Mouse (Mus musculus) erythroid progenitor cell, adult 5-6 weeks (primary cell): ENCODE measurements around the gene Nrl. TPM values are rescaled to one million over a fixed set of nuclear protein-coding genes. Genes with fewer than 3 reads are reported as not detected.

ENCODE experiments used
- ATAC-seq: replicated peaks from 2 replicates; pipeline ENCODE4 v1.8.0; 2016; ENCODE audit warnings: moderate number of reproducible peaks, mild to moderate bottlenecking, moderate TSS enrichment, inconsistent platforms; ENCODE audit not compliant: poor library complexity, low FRiP score, severe bottlenecking
- total RNA-seq, 2 experiments: library from RNA; stranded (forward) in 1 of 2; stranded (reverse) in 1 of 2; fragments of 150-400 nt in 1 of 2; fragments of 186-747, 209-891 nt in 1 of 2; gene quantifications; 2 replicates each; pipeline versions ENCODE4 v1.2.3 to v1.2.4; 2015 to 2017; ENCODE audit warnings: low replicate concordance in 2 of 2

The Nrl gene
- total RNA-seq, 2 experiments from 2014 or later, result 0.84 to 0.98 TPM

- peak; percentile 87 for ATAC-seq
Measured at GRCm38 (mm10) chr14:55491291-55491833, 33.4 kb downstream of the Nrl start.

GRCm38 (mm10) chr14:55490361-55491201, 34.2 kb downstream of the Nrl start, which contains the start of gene Carmil3:
Gene Carmil3 (plus strand): TSS chr14:55490651.
- no peak for ATAC-seq

- no peak for ATAC-seq
Measured at GRCm38 (mm10) chr14:55486836-55487235, 37.9 kb downstream of the Nrl start.

GRCm38 (mm10) chr14:55484430-55485085, 40.2 kb downstream of the Nrl start:
- ATAC-seq, result no peak

- no peak for ATAC-seq
Measured at GRCm38 (mm10) chr14:55479629-55480028, 45.2 kb downstream of the Nrl start.

- ATAC-seq, result peak; percentile 95
Measured at GRCm38 (mm10) chr14:55478651-55479599, 45.9 kb downstream of the Nrl start, which contains the start of gene Dhrs4. Gene Dhrs4 (plus strand): TSS chr14:55478758.

GRCm38 (mm10) chr14:55477829-55478228, 47.0 kb downstream of the Nrl start:
- ATAC-seq, result peak; percentile 43; the same call in 1 of the 2 replicates

- no peak for ATAC-seq
Measured at GRCm38 (mm10) chr14:55477421-55477820, 47.4 kb downstream of the Nrl start.

GRCm38 (mm10) chr14:55475654-55476053, 49.1 kb downstream of the Nrl start:
- ATAC-seq, result no peak

GRCm38 (mm10) chr14:55470806-55471205, 54.0 kb downstream of the Nrl start:
- no peak for ATAC-seq

- no peak for ATAC-seq
Measured at GRCm38 (mm10) chr14:55469821-55470220, 55.0 kb downstream of the Nrl start.

GRCm38 (mm10) chr14:55469041-55469440, 55.7 kb downstream of the Nrl start:
- no peak for ATAC-seq

Other genes starting within 250 kb of the Nrl start
- gene Dhrs4, start 46.2 kb downstream of the Nrl start, total RNA-seq (2015; ENCODE audit: low replicate concordance), result 15.5 and 26.4 TPM in 2 replicates
- 21.8 and 34.7 TPM in 2 replicates for gene Dhrs4, start 46.2 kb downstream of the Nrl start, total RNA-seq (2017; ENCODE audit: low replicate concordance)
- gene Carmil3, start 34.3 kb downstream of the Nrl start, total RNA-seq (2015; ENCODE audit: low replicate concordance), result 0.42 TPM in 1 of 2 replicates, not detected in the other
- gene Carmil3, start 34.3 kb downstream of the Nrl start, total RNA-seq (2017; ENCODE audit: low replicate concordance), result 0.13 TPM in 1 of 2 replicates, not detected in the other
- not detected in 2 replicates for gene Cpne6, start 14.5 kb downstream of the Nrl start, total RNA-seq (2015; ENCODE audit: low replicate concordance)
- gene Cpne6, start 14.5 kb downstream of the Nrl start, total RNA-seq (2017; ENCODE audit: low replicate concordance), result not detected in 2 replicates
- gene Pck2, start 15.3 kb upstream of the Nrl start, total RNA-seq (2015; ENCODE audit: low replicate concordance), result 79.3 and 89.7 TPM in 2 replicates
- gene Pck2, start 15.3 kb upstream of the Nrl start, total RNA-seq (2017; ENCODE audit: low replicate concordance), result 112 and 125 TPM in 2 replicates
- gene Dcaf11, start 35.0 kb upstream of the Nrl start, total RNA-seq (2015; ENCODE audit: low replicate concordance), result 31.0 and 44.0 TPM in 2 replicates
- gene Dcaf11, start 35.0 kb upstream of the Nrl start, total RNA-seq (2017; ENCODE audit: low replicate concordance), result 20.2 and 39.3 TPM in 2 replicates
- gene A730061H03Rik, start 35.4 kb upstream of the Nrl start, total RNA-seq (2015; ENCODE audit: low replicate concordance), result 6.5 TPM in 1 of 2 replicates, not detected in the other
- not detected in 2 replicates for gene A730061H03Rik, start 35.4 kb upstream of the Nrl start, total RNA-seq (2017; ENCODE audit: low replicate concordance)
- not detected in 2 replicates for gene Fitm1, start 50.6 kb upstream of the Nrl start, total RNA-seq (2015; ENCODE audit: low replicate concordance)
- gene Fitm1, start 50.6 kb upstream of the Nrl start, total RNA-seq (2017; ENCODE audit: low replicate concordance), result not detected in 2 replicates
- 287 and 391 TPM in 2 replicates for gene Psme1, start 53.1 kb upstream of the Nrl start, total RNA-seq (2015; ENCODE audit: low replicate concordance)
- 37.7 and 64.8 TPM in 2 replicates for gene Psme1, start 53.1 kb upstream of the Nrl start, total RNA-seq (2017; ENCODE audit: low replicate concordance)
- gene Emc9, start 60.3 kb upstream of the Nrl start, total RNA-seq (2015; ENCODE audit: low replicate concordance), result 11.7 and 19.8 TPM in 2 replicates
- gene Emc9, start 60.3 kb upstream of the Nrl start, total RNA-seq (2017; ENCODE audit: low replicate concordance), result 3.3 and 14.8 TPM in 2 replicates
- gene Psme2, start 66.1 kb upstream of the Nrl start, total RNA-seq (2015; ENCODE audit: low replicate concordance), result 112 and 141 TPM in 2 replicates
- 45.1 and 109 TPM in 2 replicates for gene Psme2, start 66.1 kb upstream of the Nrl start, total RNA-seq (2017; ENCODE audit: low replicate concordance)
- 20.2 and 22.2 TPM in 2 replicates for gene Rnf31, start 66.7 kb upstream of the Nrl start, total RNA-seq (2015; ENCODE audit: low replicate concordance)
- 31.8 and 34.7 TPM in 2 replicates for gene Rnf31, start 66.7 kb upstream of the Nrl start, total RNA-seq (2017; ENCODE audit: low replicate concordance)
- 70.8 and 89.0 TPM in 2 replicates for gene Irf9, start 78.6 kb upstream of the Nrl start, total RNA-seq (2015; ENCODE audit: low replicate concordance)
- gene Irf9, start 78.6 kb upstream of the Nrl start, total RNA-seq (2017; ENCODE audit: low replicate concordance), result 87.4 and 106 TPM in 2 replicates
- gene Rec8, start 93.1 kb upstream of the Nrl start, total RNA-seq (2015; ENCODE audit: low replicate concordance), result 6.5 TPM in 1 of 2 replicates, not detected in the other
- gene Rec8, start 93.1 kb upstream of the Nrl start, total RNA-seq (2017; ENCODE audit: low replicate concordance), result 1.4 and 7.7 TPM in 2 replicates
- gene Ipo4, start 111.0 kb upstream of the Nrl start, total RNA-seq (2015; ENCODE audit: low replicate concordance), result 29.9 and 46.5 TPM in 2 replicates
- gene Ipo4, start 111.0 kb upstream of the Nrl start, total RNA-seq (2017; ENCODE audit: low replicate concordance), result 18.1 and 53.9 TPM in 2 replicates
- 12.3 and 17.2 TPM in 2 replicates for gene Gm49378, start 112.9 kb upstream of the Nrl start, total RNA-seq (2015; ENCODE audit: low replicate concordance)
- gene Gm49378, start 112.9 kb upstream of the Nrl start, total RNA-seq (2017; ENCODE audit: low replicate concordance), result 3.5 and 7.0 TPM in 2 replicates
- 39.8 and 58.4 TPM in 2 replicates for gene Tm9sf1, start 118.8 kb upstream of the Nrl start, total RNA-seq (2015; ENCODE audit: low replicate concordance)
- gene Tm9sf1, start 118.8 kb upstream of the Nrl start, total RNA-seq (2017; ENCODE audit: low replicate concordance), result 47.0 and 64.3 TPM in 2 replicates
- 6.5 TPM in 1 of 2 replicates, not detected in the other for gene Tssk4, start 125.2 kb upstream of the Nrl start, total RNA-seq (2015; ENCODE audit: low replicate concordance)
- 1.3 and 2.5 TPM in 2 replicates for gene Tssk4, start 125.2 kb upstream of the Nrl start, total RNA-seq (2017; ENCODE audit: low replicate concordance)
- 14.3 and 20.5 TPM in 2 replicates for gene Mdp1, start 135.5 kb upstream of the Nrl start, total RNA-seq (2015; ENCODE audit: low replicate concordance)
- 2.3 and 14.9 TPM in 2 replicates for gene Mdp1, start 135.5 kb upstream of the Nrl start, total RNA-seq (2017; ENCODE audit: low replicate concordance)
- 1.7 and 3.6 TPM in 2 replicates for gene Gmpr2, start 147.0 kb upstream of the Nrl start, total RNA-seq (2015; ENCODE audit: low replicate concordance)
- 9.0 and 14.1 TPM in 2 replicates for gene Gmpr2, start 147.0 kb upstream of the Nrl start, total RNA-seq (2017; ENCODE audit: low replicate concordance)
- 105 and 189 TPM in 2 replicates for gene Nedd8, start 147.1 kb upstream of the Nrl start, total RNA-seq (2015; ENCODE audit: low replicate concordance)
- 102 and 138 TPM in 2 replicates for gene Nedd8, start 147.1 kb upstream of the Nrl start, total RNA-seq (2017; ENCODE audit: low replicate concordance)
- gene Tinf2, start 156.8 kb upstream of the Nrl start, total RNA-seq (2015; ENCODE audit: low replicate concordance), result 39.6 and 50.7 TPM in 2 replicates
- 31.5 and 57.4 TPM in 2 replicates for gene Tinf2, start 156.8 kb upstream of the Nrl start, total RNA-seq (2017; ENCODE audit: low replicate concordance)
- 1.4 and 4.6 TPM in 2 replicates for gene Tgm1, start 188.9 kb upstream of the Nrl start, total RNA-seq (2015; ENCODE audit: low replicate concordance)
- gene Tgm1, start 188.9 kb upstream of the Nrl start, total RNA-seq (2017; ENCODE audit: low replicate concordance), result 1.8 TPM in 1 of 2 replicates, not detected in the other
- 2.9 and 6.3 TPM in 2 replicates for gene Rabggta, start 197.3 kb upstream of the Nrl start, total RNA-seq (2015; ENCODE audit: low replicate concordance)
- gene Rabggta, start 197.3 kb upstream of the Nrl start, total RNA-seq (2017; ENCODE audit: low replicate concordance), result 6.0 TPM in 1 of 2 replicates, not detected in the other
- 6.7 and 39.3 TPM in 2 replicates for gene Dhrs1, start 220.7 kb upstream of the Nrl start, total RNA-seq (2015; ENCODE audit: low replicate concordance)
- gene Dhrs1, start 220.7 kb upstream of the Nrl start, total RNA-seq (2017; ENCODE audit: low replicate concordance), result 0.76 and 10.4 TPM in 2 replicates
- gene Nop9, start 220.7 kb upstream of the Nrl start, total RNA-seq (2015; ENCODE audit: low replicate concordance), result 5.9 and 8.6 TPM in 2 replicates
- gene Nop9, start 220.7 kb upstream of the Nrl start, total RNA-seq (2017; ENCODE audit: low replicate concordance), result 7.2 and 11.7 TPM in 2 replicates
- gene Cideb, start 233.5 kb upstream of the Nrl start, total RNA-seq (2015; ENCODE audit: low replicate concordance), result not detected in 2 replicates
- gene Cideb, start 233.5 kb upstream of the Nrl start, total RNA-seq (2017; ENCODE audit: low replicate concordance), result not detected in 2 replicates
- gene Ltb4r2, start 236.4 kb upstream of the Nrl start, total RNA-seq (2015; ENCODE audit: low replicate concordance), result not detected in 2 replicates
- not detected in 2 replicates for gene Ltb4r2, start 236.4 kb upstream of the Nrl start, total RNA-seq (2017; ENCODE audit: low replicate concordance)
- 8.8 and 11.9 TPM in 2 replicates for gene Ltb4r1, start 241.0 kb upstream of the Nrl start, total RNA-seq (2015; ENCODE audit: low replicate concordance)
- 2.8 and 8.9 TPM in 2 replicates for gene Ltb4r1, start 241.0 kb upstream of the Nrl start, total RNA-seq (2017; ENCODE audit: low replicate concordance)